Mouse (Mus musculus) midbrain, embryonic 12.5 days (tissue): ENCODE results near the gene Rps6ka5. TPM values are rescaled to one million over a fixed set of nuclear protein-coding genes. Genes with fewer than 3 reads are reported as not detected.

Experiments
- ATAC-seq: fragments of 200-750 bp; cut with Nextera tagmentation; 2 replicates; pipeline ENCODE4 v1.8.0; 2017; ENCODE audit warnings: low read depth, moderate TSS enrichment, moderate library complexity; ENCODE audit not compliant: low FRiP score
- H3K27ac ChIP-seq: fragments of 300-500 bp; sonication (generic); replicated peaks from 2 replicates; pipeline ENCODE4 v1.5.1; 2016; ENCODE audit warnings: mild to moderate bottlenecking
- H3K27me3 ChIP-seq: fragments of 300-500 bp; sonication (generic); 2 replicates; pipeline ENCODE4 v1.6.1; 2016; ENCODE audit warnings: mild to moderate bottlenecking
- H3K36me3 ChIP-seq: fragments of 300-500 bp; sonication (generic); 2 replicates; pipeline ENCODE4 v1.6.1; 2016
- H3K4me1 ChIP-seq: fragments of 300-500 bp; sonication (generic); 2 replicates; pipeline ENCODE4 v1.6.1; 2016
- H3K4me2 ChIP-seq: fragments of 300-500 bp; sonication (generic); replicated peaks from 2 replicates; pipeline ENCODE4 v1.6.1; 2016; ENCODE audit warnings: mild to moderate bottlenecking, moderate library complexity
- H3K4me3 ChIP-seq: fragments of 300-500 bp; sonication (generic); 2 replicates; pipeline ENCODE4 v1.5.1; 2016; ENCODE audit warnings: mild to moderate bottlenecking
- H3K9ac ChIP-seq: fragments of 300-500 bp; sonication (generic); replicated peaks from 2 replicates; pipeline ENCODE4 v1.6.1; 2016; ENCODE audit warnings: mild to moderate bottlenecking, moderate library complexity
- H3K9me3 ChIP-seq: fragments of 300-500 bp; sonication (generic); 2 replicates; pipeline ENCODE4 v1.6.1; 2016; ENCODE audit warnings: mild to moderate bottlenecking
- WGBS: fragments of 180-500 bp; shearing (Covaris S2); methylation state at CpG from one replicate; pipeline ENCODE4 v1.1.7; 2016; 5-methylcytosine and 5-hydroxymethylcytosine counted together
- polyA plus RNA-seq: library from polyadenylated mRNA; unstranded; fragments of >200 nt; fragmentation: Nextera tagmentation; extraction: Ambion mirVana; gene quantifications from 2 replicates; pipeline ENCODE4 v1.2.1, GENCODE M21; 2016

Gene Rps6ka5
- polyA plus RNA-seq, 1 experiment from 2014 or later = 6.4 TPM

DNA sequence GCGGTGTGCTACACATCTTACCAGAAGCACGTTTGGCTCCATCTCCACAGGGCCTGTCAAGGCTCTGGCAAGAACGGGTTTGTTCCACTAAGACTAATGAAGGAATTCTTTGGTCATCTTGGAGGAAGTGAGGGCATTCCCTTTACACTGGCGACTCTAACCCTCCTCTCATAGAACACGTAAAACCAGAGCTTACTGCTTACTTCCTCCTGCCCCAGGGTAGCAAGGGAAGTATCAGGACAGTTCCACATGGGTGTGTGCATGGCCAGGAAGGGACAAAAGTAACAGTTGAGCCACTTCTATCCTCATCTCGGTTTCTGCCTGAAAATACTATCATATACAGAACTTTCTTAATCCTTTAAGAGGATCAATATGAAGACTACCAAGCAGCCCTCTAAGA, 158.7 kb downstream of the Rps6ka5 start:
- Histone ChIP-seq H3K27me3 (no peaks in the 10 kb centered on the region), H3K4me2 (no peak overlapping the region), H3K9me3 (no peaks in the 10 kb centered on the region), H3K4me1 (no peaks in the 10 kb centered on the region), H3K9ac (no peak overlapping the region), H3K4me3 (no peak overlapping the region), H3K27ac (no peak overlapping the region), H3K36me3 (no peaks in the 10 kb centered on the region)
- WGBS = 86% methylated on average over 6 of the region's 6 CpGs
- no peak for ATAC-seq

DNA sequence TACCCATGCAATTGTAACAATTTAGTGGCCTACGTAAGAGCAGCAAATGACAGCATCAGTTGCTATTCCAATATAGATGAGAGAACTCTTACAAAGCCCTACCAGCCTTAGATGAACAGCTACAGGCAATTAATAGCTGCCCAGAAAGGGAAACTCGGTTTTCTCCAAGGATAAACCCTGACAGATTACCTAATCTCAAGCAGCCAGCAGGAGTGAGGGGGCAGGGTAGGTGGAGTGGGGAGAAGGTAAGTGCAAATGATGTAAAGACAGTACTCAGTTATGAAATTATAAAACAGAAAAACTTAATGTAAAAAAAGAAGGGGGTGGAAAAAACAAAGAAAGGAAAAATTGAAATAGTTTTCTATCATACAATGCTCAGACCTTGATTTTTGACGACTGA, 159.2 kb downstream of the Rps6ka5 start:
- Histone ChIP-seq H3K9me3 (no peaks in the 10 kb centered on the region), H3K4me1 (no peaks in the 10 kb centered on the region), H3K9ac (no peak overlapping the region), H3K4me3 (no peak overlapping the region), H3K27ac (no peak overlapping the region), H3K4me2 (no peak overlapping the region), H3K27me3 (no peaks in the 10 kb centered on the region), H3K36me3 (no peaks in the 10 kb centered on the region)
- 75% methylated on average over 3 of the region's 3 CpGs for WGBS
- ATAC-seq = no peak

- WGBS = 90% methylated on average over 6 of the region's 6 CpGs
- Histone ChIP-seq H3K27ac (no peak overlapping the region), H3K9me3 (no peaks in the 10 kb centered on the region), H3K4me1 (no peaks in the 10 kb centered on the region), H3K4me3 (no peak overlapping the region), H3K27me3 (no peaks in the 10 kb centered on the region), H3K36me3 (no peaks in the 10 kb centered on the region), H3K4me2 (no peak overlapping the region), H3K9ac (no peak overlapping the region)
- no peak for ATAC-seq
Measured at GRCm38 (mm10) chr12:100553675-100554074, 173.1 kb downstream of the Rps6ka5 start.

DNA sequence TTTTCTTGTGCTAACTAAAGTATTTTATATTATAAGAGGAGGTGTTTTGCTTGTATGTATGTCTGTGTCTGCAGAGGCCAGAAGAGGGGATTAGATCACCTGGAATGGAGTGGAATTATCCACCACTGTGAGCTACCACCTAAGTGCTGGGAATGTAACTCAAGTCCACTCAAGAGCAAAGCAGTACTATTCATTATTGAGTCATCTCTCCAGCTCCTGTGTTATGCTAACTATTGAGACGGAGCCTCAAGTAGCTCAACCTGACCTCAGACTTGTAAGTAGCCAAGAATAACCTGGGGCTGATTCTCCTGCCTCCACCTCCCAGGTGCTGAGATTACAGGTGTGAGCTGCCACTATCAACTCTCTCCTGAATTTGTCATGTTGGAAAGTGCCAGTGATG, 174.8 kb downstream of the Rps6ka5 start:
- 81% methylated on average over 1 of the region's 1 CpGs for WGBS
- Histone ChIP-seq H3K9ac (no peak overlapping the region), H3K4me3 (no peak overlapping the region), H3K27me3 (no peaks in the 10 kb centered on the region), H3K4me1 (no peaks in the 10 kb centered on the region), H3K9me3 (no peaks in the 10 kb centered on the region), H3K4me2 (no peak overlapping the region), H3K27ac (no peak overlapping the region), H3K36me3 (no peaks in the 10 kb centered on the region)
- no peak for ATAC-seq

GRCm38 (mm10) chr12:100544194-100544567, 182.6 kb downstream of the Rps6ka5 start:
- no peak overlapping the region for H3K9ac ChIP-seq
- H3K27me3 ChIP-seq = no peaks in the 10 kb centered on the region
- H3K27ac ChIP-seq = no peak overlapping the region
- H3K36me3 ChIP-seq = no peaks in the 10 kb centered on the region
- no peak overlapping the region for H3K4me2 ChIP-seq
- H3K4me3 ChIP-seq = no peak overlapping the region
- H3K4me1 ChIP-seq = no peaks in the 10 kb centered on the region
- 93% methylated on average over 4 of the region's 4 CpGs for WGBS
- ATAC-seq = no peak
- no peaks in the 10 kb centered on the region for H3K9me3 ChIP-seq

- Histone ChIP-seq H3K4me1 (no peaks in the 10 kb centered on the region), H3K4me2 (no peak overlapping the region), H3K9ac (no peak overlapping the region), H3K9me3 (no peaks in the 10 kb centered on the region), H3K27me3 (no peaks in the 10 kb centered on the region), H3K27ac (no peak overlapping the region), H3K36me3 (no peaks in the 10 kb centered on the region), H3K4me3 (no peak overlapping the region)
- 81% methylated on average over 5 of the region's 6 CpGs for WGBS
- no peak for ATAC-seq
Measured at GRCm38 (mm10) chr12:100543437-100544193, 183.2 kb downstream of the Rps6ka5 start.

- Histone ChIP-seq H3K27me3 (no peaks in the 10 kb centered on the region), H3K4me2 (no peak overlapping the region), H3K36me3 (no peaks in the 10 kb centered on the region), H3K9ac (no peak overlapping the region), H3K4me3 (no peak overlapping the region), H3K27ac (no peak overlapping the region), H3K9me3 (no peaks in the 10 kb centered on the region), H3K4me1 (no peaks in the 10 kb centered on the region)
- ATAC-seq = no peak
- 87% methylated on average over 6 of the region's 6 CpGs for WGBS
Measured at GRCm38 (mm10) chr12:100542494-100542893, 184.3 kb downstream of the Rps6ka5 start.

DNA sequence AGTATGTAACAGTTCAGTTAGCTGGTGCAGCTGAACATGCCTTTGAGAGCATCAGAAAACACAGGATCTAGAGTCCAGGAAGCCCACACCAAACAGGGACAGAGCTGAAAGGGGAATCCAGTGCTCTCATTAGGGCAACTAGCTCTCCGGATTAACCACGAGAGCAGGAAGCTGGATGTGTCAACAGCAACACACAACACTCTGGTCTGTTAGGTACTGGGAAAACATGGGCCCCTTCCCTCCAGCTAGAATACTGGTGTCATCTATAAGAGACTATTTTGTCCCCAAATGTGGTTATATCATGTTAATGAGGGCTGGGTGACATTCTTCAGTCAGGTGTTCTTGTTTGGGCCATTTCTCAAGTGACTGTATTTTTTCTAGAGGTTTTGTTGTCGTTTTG, 184.7 kb downstream of the Rps6ka5 start:
- 52% methylated on average over 3 of the region's 3 CpGs for WGBS
- H3K4me2 ChIP-seq = no peak overlapping the region
- H3K36me3 ChIP-seq = no peaks in the 10 kb centered on the region
- H3K9me3 ChIP-seq = no peaks in the 10 kb centered on the region
- no peak for ATAC-seq
- H3K9ac ChIP-seq = no peak overlapping the region
- H3K27ac ChIP-seq = 0 out of 2 replicates have a peak overlapping the region, but pooled peaks have one; percentile 4
- no peaks in the 10 kb centered on the region for H3K4me1 ChIP-seq
- H3K27me3 ChIP-seq = no peaks in the 10 kb centered on the region
- H3K4me3 ChIP-seq = no peak overlapping the region

DNA sequence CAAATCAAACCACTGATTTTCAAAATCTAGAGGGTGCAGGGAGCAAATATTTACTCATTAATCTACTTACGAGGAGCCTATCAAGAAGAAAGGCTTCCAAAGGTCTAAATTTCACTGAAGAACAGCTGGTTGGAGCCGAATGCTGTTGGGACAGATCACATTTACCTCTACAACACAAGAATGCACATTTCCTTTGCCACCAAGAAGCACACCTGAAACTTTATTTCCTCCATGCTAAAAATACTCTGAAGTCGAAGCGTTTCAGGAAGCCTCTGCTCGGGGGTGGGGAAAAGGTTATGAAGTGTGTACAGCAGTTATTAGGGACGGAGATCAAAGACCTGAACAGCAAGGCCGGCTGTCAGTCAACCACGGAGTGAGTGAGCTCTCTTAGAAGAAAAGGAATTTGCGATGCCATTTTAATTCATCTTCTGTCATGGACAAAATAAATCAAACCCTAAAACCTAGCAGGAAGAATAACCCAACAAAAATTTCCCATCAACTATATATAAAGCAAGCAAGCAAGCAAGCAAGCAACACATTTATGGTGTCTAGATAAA, 187.5 kb downstream of the Rps6ka5 start:
- ATAC-seq = no peak
- no peaks in the 10 kb centered on the region for H3K9me3 ChIP-seq
- WGBS = 64% methylated on average over 9 of the region's 9 CpGs
- no peaks in the 10 kb centered on the region for H3K27me3 ChIP-seq
- no peak overlapping the region for H3K4me2 ChIP-seq
- H3K27ac ChIP-seq = no peak overlapping the region
- H3K4me1 ChIP-seq = 0 out of 2 replicates have a peak, but pooled peaks cover 5% of the 10 kb centered on the region
- H3K4me3 ChIP-seq = no peak overlapping the region
- H3K36me3 ChIP-seq = no peaks in the 10 kb centered on the region
- H3K9ac ChIP-seq = no peak overlapping the region

- ATAC-seq = no peak
- Histone ChIP-seq H3K4me2 (no peak overlapping the region), H3K36me3 (no peaks in the 10 kb centered on the region), H3K9me3 (no peaks in the 10 kb centered on the region), H3K27ac (no peak overlapping the region), H3K4me3 (no peak overlapping the region), H3K27me3 (no peaks in the 10 kb centered on the region), H3K9ac (no peak overlapping the region), H3K4me1 (0 out of 2 replicates have a peak, but pooled peaks cover 9% of the 10 kb centered on the region)
- WGBS = 76% methylated on average over 7 of the region's 7 CpGs
Measured at GRCm38 (mm10) chr12:100538445-100539157, 188.2 kb downstream of the Rps6ka5 start.

DNA sequence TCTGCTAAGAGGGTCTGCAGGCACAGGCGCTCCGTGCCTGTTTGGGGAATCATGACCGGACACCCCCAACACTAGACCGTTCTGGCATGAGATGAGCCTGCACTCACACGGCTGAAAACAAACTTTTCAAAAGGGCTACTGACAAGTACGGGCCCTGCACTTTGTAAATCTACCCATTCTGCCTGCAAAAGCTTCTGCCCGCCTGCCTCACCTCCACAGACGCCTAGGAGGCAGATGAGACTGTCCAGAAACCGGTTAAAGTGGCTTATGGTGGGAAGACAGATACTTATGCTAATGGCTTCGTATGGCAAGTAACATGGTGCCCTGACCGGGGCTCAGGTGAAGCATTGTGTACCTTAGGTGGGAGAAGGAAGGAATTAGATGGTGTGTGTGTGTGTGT, 189.7 kb downstream of the Rps6ka5 start:
- no peak overlapping the region for H3K4me2 ChIP-seq
- no peak overlapping the region for H3K27ac ChIP-seq
- H3K9me3 ChIP-seq = no peaks in the 10 kb centered on the region
- no peak overlapping the region for H3K9ac ChIP-seq
- H3K4me3 ChIP-seq = no peak overlapping the region
- no peak for ATAC-seq
- WGBS = 86% methylated on average over 11 of the region's 11 CpGs
- H3K36me3 ChIP-seq = no peaks in the 10 kb centered on the region
- H3K4me1 ChIP-seq = 0 out of 2 replicates have a peak, but pooled peaks cover 9% of the 10 kb centered on the region
- no peaks in the 10 kb centered on the region for H3K27me3 ChIP-seq

DNA sequence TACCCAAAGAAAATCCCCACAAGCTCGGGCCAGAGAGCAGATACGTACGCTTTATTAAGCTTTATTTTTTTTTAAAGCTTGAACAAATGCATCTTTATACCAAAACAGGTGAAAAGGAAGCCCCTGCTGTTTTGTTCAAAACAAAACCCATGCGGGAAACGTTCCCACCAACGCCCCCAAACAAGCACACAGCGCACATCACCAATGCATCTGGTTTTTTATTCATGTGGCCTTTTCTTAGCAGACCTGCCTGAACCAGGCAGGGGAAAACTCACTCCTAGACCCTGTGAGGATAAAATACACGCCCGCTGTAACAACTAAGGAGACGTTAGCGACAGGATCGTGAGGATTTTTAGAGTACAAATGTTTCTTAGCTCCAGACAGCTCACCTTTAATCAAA, 191.8 kb downstream of the Rps6ka5 start:
- no peaks in the 10 kb centered on the region for H3K27me3 ChIP-seq
- no peak overlapping the region for H3K4me3 ChIP-seq
- H3K4me2 ChIP-seq = no peak overlapping the region
- H3K27ac ChIP-seq = no peak overlapping the region
- no peak for ATAC-seq
- no peaks in the 10 kb centered on the region for H3K36me3 ChIP-seq
- WGBS = 64% methylated on average over 12 of the region's 12 CpGs
- H3K9me3 ChIP-seq = no peaks in the 10 kb centered on the region
- 0 out of 2 replicates have a peak, but pooled peaks cover 9% of the 10 kb centered on the region for H3K4me1 ChIP-seq
- no peak overlapping the region for H3K9ac ChIP-seq
